Mouse (Mus musculus) heart, postnatal 25 days (tissue): ENCODE measurements around the gene Rptn. TPM values are rescaled to one million over a fixed set of nuclear protein-coding genes. Genes with fewer than 3 reads are reported as not detected.

Experiments
- DNase-seq: peaks from one replicate; pipeline ENCODE4 v3.0.0; 2022; ENCODE audit warnings: low spot score
- intact Hi-C: fragments of 180-260 bp; cut with DNase I; formaldehyde crosslinking; loops from one replicate; pipeline ENCODE4 v1.15.1; 2025
- total RNA-seq, 2 experiments: library from RNA; stranded (reverse); gene quantifications; 2 replicates each; pipeline ENCODE4 v1.2.3; 2021

Gene Rptn
- not detected for total RNA-seq

GRCm38 (mm10) chr3:93393366-93393765 is at the start of gene Rptn:
TSS of gene Rptn (plus strand) at chr3:93393699.
- no peak for DNase-seq
- intact Hi-C loops: no loop called here

- no peak for DNase-seq
- intact Hi-C loops: no loop called here
These were observed 46.6 kb upstream of the Rptn start for GRCm38 (mm10) chr3:93346896-93347295.

- intact Hi-C loops: no loop called here
- DNase-seq: no peak
These were observed 33.5 kb upstream of the Rptn start for GRCm38 (mm10) chr3:93360045-93360444.

GRCm38 (mm10) chr3:93361933-93362574 is 31.4 kb upstream of the Rptn start:
- no peak for DNase-seq

GRCm38 (mm10) chr3:93366966-93367575 is 26.4 kb upstream of the Rptn start:
- intact Hi-C loops: no loop called here
- DNase-seq: no peak

More at GRCm38 (mm10) chr3:93361933-93362574, 31.4 kb upstream of the Rptn start:
- intact Hi-C loops: loop anchor here (1.0 to 2.0 kb wide), 2 partner anchors 45 to 132 kb away; no protein-coding TSS in a partner anchor

GRCm38 (mm10) chr3:93368171-93368570 is 25.3 kb upstream of the Rptn start:
- intact Hi-C loops: no loop called here
- no peak for DNase-seq

GRCm38 (mm10) chr3:93373416-93373815 is 20.1 kb upstream of the Rptn start:
- no peak for DNase-seq

GRCm38 (mm10) chr3:93375196-93375595 is 18.3 kb upstream of the Rptn start:
- no peak for DNase-seq
- intact Hi-C loops: no loop called here

More at GRCm38 (mm10) chr3:93373416-93373815, 20.1 kb upstream of the Rptn start:
- intact Hi-C loops: no loop called here

GRCm38 (mm10) chr3:93375601-93376000 is 17.9 kb upstream of the Rptn start:
- intact Hi-C loops: no loop called here
- DNase-seq: no peak

- intact Hi-C loops: no loop called here
- no peak for DNase-seq
These were observed 15.4 kb upstream of the Rptn start for GRCm38 (mm10) chr3:93378146-93378545.

- DNase-seq: no peak
- intact Hi-C loops: no loop called here
These were observed 10.4 kb downstream of the Rptn start for GRCm38 (mm10) chr3:93403936-93404335.

GRCm38 (mm10) chr3:93406992-93407391 is 13.5 kb downstream of the Rptn start:
- no peak for DNase-seq
- intact Hi-C loops: loop anchor here (2.0 to 5.0 kb wide), 2 partner anchors 44 to 275 kb away; no protein-coding TSS in a partner anchor

- no peak for DNase-seq
- intact Hi-C loops: no loop called here
These were observed 18.4 kb downstream of the Rptn start for GRCm38 (mm10) chr3:93411905-93412304.

GRCm38 (mm10) chr3:93431673-93432072 is 38.2 kb downstream of the Rptn start:
- no peak for DNase-seq
- intact Hi-C loops: no loop called here

- intact Hi-C loops: no loop called here
These were observed 48.5 kb downstream of the Rptn start, which contains the start of gene Tchh for GRCm38 (mm10) chr3:93442030-93442429. TSS of gene Tchh (plus strand) at chr3:93442330.

GRCm38 (mm10) chr3:93443501-93444101 is 50.1 kb downstream of the Rptn start:
- intact Hi-C loops: no loop called here
- DNase-seq: no peak

More at GRCm38 (mm10) chr3:93442030-93442429, 48.5 kb downstream of the Rptn start, which contains the start of gene Tchh:
- no peak for DNase-seq

GRCm38 (mm10) chr3:93444343-93445164 is 51.1 kb downstream of the Rptn start:
- intact Hi-C loops: no loop called here
- peak; percentile 36 for DNase-seq

GRCm38 (mm10) chr3:93445165-93445705 is 51.7 kb downstream of the Rptn start:
- intact Hi-C loops: no loop called here
- no peak for DNase-seq

GRCm38 (mm10) chr3:93446128-93446755 is 52.7 kb downstream of the Rptn start:
- intact Hi-C loops: no loop called here
- no peak for DNase-seq
